Mouse (Mus musculus) 3T3-L1 (cell line): ENCODE measurements around the gene Fam20b.

Experiments used
- DNase-seq: peaks from one replicate; pipeline ENCODE4 v3.0.0-alpha.2; 2015; ENCODE audit warnings: low read depth, low spot score

Fam20b gene

DNA sequence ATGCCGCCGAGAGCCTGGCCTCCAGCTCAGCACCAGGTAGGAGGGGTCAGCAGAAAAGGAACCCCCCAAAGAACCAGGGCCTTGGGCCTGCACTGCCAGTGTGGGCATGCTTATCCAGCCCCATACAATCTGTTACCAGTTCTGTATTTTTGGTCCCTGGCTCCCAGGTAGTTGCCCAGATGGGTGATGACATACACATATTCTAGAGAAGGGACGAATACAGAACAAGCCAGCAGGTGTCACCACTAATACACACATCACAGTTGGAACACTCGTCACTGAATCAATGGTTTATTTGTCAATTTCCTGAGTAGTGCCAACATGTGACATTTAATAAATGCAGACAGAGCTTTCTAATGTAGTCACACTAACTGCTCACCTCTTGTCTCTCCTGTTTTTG is 78.3 kb downstream of the Fam20b start:
- no peak for DNase-seq

DNA sequence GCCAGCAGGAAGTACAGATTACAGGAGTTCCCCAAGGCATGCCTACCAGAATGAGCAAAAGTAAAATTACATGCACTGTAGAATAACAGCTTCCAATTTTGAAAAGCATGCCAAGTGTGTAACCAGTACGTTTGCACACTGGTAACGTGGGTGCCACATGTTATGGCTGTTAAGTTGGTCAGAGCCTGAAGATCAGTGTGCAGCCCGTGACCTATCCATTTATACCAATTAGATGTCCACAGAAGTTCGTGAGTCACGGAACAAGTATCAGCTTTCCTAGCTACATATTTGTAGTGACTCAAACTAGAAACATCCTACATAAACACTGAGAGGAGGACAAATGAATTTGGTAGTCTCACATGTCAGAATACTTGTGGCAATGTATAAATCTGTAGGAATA is 79.4 kb downstream of the Fam20b start:
- peak; percentile 93 for DNase-seq

DNA sequence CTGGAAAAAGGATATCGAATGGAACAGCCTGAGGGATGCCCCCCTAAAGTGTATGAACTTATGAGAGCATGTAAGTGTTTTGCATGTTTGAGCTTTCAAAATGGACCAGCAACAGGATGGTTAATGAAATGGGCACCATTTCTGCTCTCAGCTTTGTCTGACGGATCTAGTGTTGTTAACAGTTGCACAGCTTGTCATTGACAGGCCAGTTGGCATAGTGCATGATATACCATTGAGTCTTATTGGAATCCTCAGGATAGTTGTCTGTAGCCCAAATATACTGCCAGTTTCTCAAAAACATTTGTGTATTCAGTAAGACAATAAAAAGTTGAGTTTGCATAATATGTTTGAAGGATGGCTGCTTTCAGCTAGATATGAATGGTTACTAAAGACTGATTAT is 83.7 kb downstream of the Fam20b start:
- DNase-seq, result no peak

DNA sequence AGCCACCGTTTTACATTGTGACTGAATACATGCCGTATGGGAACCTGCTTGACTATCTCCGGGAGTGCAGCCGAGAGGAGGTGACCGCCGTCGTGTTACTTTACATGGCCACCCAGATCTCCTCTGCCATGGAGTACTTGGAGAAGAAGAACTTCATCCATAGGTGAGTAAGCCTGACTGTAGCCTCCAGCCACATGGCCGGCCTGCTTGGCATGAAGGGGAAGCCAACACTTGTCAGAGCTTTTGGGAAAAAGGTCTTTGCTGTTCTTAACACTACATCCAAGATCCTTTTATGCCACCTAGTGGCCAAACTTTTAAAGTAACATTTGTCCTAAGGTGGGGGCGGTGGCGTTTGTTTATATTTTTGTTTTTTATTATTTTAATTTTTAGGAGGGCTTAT is 85.8 kb downstream of the Fam20b start:
- peak; percentile 84 for DNase-seq

DNA sequence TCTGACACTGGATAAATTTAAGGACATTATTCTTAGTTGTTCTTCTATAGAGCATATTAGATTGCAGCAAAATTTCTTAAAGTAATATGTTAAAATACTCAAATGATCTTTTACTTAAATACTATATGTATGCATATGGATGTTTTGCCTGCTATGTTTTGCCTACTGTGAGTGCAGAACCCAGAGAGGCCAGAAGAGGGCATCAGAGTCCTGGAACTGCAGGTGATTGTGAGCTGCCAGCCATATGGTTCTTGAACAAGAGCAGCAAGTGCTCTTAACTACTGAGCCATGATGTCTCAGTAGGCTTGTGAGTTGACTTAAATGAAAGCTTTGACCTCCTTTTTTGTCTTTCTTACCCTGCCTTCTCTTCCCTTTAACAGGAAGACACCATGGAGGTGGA is 87.9 kb downstream of the Fam20b start:
- peak; percentile 62 for DNase-seq

DNA sequence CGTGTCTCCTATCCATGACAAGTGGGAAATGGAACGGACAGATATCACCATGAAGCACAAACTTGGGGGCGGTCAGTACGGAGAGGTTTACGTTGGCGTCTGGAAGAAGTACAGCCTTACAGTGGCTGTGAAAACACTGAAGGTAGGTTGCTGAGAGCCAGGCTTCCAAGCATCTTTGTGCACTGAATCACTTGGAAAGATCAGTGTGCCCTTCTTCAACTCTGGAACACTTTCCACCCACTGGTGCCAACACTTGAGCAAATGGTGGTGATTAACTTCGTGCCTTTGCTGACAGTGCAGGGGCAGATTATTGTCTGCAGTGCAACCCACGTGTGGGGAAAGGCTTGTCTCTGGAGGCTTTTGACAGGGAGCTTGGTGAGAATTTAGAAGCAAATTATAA is 88.9 kb downstream of the Fam20b start:
- DNase-seq, result no peak
